Mouse (Mus musculus) gastrocnemius, postnatal 14 days (tissue): ENCODE results near the gene Mapre1. TPM values are rescaled to one million over a fixed set of nuclear protein-coding genes. Genes with fewer than 3 reads are reported as not detected.

Source experiments
- DNase-seq: peaks from one replicate; pipeline ENCODE4 v3.0.0; 2021; ENCODE audit warnings: mixed read lengths
- intact Hi-C: fragments of 180-260 bp; cut with DNase I; formaldehyde crosslinking; loops from one replicate; pipeline ENCODE4 v1.15.1; 2025; ENCODE audit warnings: low total_unique reads
- total RNA-seq, 2 experiments: library from RNA; stranded (reverse); gene quantifications; 2 replicates each; pipeline ENCODE4 v1.2.3; 2021

Mapre1 gene
- total RNA-seq, 2 experiments from 2014 or later, result 53.2 to 63.9 TPM

DNA sequence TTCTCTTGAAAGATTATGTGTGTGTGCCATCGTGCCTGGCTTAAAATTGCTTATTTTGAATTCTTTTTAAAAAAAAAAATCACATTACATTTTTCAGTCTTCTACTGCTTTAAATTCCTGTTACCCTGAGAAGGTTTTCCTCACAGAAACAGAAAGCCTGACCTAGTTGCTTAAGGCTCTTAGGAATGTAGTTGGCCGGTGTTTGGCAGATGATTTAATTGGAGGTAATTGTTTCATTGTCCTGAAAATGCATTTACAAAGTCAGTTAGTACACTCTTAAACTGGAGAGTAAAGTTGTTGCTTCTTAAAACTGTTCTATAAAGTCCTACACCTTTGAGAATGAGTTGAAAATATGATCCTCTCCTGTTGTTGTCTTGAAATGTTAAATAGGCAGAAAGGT, 27.8 kb downstream of the Mapre1 start:
- intact Hi-C loops, result no loop called here
- no peak for DNase-seq

DNA sequence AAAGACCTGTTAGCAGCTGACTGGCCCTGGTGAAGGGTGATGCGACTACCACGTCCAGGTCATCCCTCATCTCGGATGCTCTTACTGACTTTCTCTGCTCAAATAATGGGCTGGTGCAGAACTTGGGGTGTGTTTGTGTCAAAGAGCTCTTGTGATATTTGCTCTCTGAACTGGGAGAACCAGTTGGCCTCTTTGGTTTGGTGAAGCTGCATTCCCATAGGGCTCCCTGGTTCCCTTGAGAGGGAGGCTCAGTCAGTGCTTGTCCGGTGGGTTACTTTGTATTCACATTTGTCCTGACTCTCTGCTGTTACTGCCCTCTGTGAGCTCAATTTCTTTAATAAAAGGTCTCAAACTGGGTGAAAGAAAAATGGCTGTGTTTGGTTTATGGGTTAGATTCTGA, 31.9 kb downstream of the Mapre1 start:
- no peak for DNase-seq
- intact Hi-C loops, result no loop called here

DNA sequence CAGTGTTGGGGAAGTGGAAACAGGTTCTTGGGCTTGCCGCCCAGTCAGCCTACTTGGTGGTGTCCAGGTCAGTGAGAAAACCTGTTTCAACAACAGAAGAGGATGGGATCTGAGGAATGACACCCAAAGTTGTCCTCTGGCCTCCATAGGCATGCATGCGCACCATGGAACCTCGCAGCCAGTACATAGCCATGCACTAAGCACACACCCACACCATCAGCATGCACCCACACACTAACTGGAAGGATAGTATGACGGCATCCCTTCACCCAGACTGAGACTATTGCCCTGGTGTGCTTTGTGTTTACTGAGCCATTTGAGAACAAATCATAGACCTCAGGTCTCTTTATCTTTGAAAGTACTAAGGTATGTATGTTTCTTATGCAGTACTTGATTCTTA, 34.4 kb downstream of the Mapre1 start:
- intact Hi-C loops, result no loop called here

DNA sequence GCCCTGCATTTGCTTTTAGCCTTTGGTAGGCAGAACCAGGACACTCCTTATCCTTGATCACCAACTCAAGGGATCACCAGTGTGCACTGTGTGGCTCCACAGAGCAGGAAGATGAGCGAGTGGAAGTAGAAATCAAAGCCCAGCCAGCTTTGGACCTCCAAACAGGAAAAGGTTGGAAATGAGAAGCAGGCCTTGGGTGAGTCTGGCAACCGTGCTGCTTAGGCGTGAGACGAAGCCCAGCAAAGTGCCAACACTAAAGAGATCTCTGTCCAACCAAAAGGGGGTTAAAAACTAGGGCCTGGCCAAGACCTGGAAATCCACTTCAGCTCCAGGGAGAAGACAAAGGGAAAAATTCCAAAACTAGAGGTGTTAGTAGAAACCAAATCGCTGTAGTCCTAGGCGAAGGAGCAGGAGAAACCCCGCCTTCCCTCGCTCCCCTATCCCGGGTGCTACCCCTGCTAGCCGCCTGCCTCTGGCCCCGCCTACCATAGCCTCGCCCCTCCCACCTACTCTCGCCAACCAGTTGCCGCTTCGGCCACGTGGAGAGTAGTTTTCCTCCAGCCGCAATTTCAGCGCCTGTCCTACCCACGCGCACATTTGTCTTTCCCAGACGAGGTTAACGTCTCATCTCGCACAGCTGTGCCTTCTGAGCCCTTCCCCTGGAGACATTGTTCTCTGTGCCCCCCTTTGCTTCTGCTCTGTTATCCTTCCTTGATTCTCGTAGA, 37.7 kb downstream of the Mapre1 start:
- intact Hi-C loops, result no loop called here
- DNase-seq, result peak; percentile 88

More for the DNA sequence above, 34.4 kb downstream of the Mapre1 start:
- DNase-seq, result no peak

DNA sequence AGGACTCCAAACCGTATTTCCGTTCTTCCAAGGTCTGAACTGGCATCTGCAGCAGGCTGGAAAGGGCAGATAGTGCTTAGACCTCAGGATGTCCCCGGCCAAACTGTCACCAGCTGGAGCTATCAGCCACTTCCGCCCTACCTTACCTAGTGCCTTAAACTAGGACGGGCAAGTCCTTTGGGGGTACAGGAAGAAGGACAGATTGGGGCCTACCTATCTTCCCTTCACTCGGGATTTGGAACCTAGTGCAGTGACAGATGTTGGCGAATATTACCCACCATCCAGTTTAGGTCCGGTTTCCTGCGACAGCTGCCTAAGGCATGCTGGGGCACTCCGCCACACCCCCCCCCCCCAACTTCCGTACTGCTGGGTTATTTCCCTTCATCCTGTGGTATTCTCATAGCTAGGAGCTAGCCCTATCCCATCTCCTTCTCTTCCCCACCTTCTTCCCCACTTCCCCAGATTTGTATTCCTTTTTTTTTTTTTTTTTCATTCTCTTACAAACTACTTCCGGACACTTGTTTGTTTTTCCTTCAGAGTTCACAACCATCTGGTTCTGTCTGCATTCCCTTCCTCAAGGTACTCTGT, 38.4 kb downstream of the Mapre1 start, which contains the start of gene Efcab8:
Efcab8 (plus strand) TSS at position 538 of the 588 bp plus-strand sequence.
- intact Hi-C loops, result no loop called here

DNA sequence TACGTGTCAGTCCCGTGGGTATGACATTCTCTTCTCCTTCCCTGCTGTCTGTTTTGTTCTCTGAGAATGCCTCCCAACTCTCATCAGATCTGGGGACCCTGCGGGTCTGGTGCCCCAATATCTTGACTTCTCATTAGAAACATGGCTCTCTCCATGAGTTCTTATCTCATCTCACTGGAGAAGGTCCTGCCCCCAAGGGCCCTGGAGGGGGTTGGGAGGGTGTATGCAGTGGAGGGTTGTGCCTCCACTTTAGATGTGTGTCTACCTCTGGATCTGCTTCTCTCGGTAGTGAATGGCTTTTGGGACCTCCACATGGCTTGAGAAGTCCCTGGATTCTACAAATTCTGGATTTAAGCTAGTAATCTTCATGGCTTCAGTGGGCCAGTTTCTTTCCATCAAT, 40.1 kb downstream of the Mapre1 start:
- no peak for DNase-seq
- intact Hi-C loops, result no loop called here

More for the DNA sequence above, 38.4 kb downstream of the Mapre1 start, which contains the start of gene Efcab8:
- DNase-seq, result no peak

DNA sequence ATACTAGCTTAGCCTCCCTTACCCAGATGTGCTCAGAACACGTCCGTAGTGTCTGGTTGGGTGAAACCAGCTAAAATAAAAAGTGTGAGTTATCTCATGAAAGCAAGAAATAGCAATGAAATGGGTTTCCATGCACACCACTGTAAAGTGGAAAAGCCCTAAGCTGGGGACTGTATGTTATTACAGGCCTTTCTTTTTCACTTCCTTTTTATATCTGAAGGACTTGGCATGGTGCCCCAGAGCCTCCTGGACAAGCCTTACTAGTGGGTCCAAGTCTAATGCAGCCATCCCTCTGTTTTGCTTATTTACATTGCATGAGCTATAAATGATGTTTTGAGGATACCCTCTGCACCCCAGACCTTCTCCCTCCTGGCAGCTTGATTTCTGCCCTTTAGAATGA, 43.6 kb downstream of the Mapre1 start:
- peak; percentile 24 for DNase-seq
- intact Hi-C loops, result no loop called here

DNA sequence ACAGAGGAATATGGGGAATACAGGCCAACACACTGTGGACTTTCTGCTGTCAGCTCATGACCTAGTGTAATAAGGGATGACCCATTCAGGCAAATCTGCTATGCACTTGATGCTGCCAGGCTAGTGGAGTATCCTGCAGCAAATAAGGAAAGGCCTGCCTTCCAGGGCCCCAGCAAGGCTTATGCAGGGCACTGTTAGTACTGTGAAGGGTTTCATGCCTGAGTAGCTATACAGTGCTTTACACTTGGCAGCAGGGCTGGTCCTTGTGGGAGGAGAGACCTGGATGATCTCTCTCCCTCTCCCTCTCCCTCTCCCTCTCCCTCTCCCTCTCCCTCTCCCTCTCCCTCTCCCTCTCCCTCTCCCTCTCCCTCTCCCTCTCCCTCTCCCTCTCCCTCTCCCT, 52.3 kb downstream of the Mapre1 start:
- no peak for DNase-seq
- intact Hi-C loops, result no loop called here

DNA sequence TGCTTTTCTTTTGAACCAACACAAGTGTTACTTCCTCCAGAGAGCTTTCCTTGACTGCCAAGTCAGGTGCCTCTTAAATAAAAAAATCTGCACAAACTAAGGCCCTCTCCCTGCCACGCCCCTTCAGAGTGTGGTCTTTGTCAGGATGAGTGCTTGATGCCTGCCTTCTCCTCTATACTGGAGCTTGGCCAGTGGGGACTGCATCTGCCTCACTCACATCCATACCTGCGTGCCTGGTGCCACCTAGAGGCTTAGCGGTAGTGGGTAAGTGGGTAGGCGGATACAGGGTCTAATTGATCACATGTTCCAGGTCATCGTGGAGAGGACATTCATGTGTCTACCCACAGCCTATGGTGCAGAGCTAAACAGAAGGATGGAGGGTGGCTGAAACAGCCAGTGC, 54.0 kb downstream of the Mapre1 start:
- intact Hi-C loops, result no loop called here

DNA sequence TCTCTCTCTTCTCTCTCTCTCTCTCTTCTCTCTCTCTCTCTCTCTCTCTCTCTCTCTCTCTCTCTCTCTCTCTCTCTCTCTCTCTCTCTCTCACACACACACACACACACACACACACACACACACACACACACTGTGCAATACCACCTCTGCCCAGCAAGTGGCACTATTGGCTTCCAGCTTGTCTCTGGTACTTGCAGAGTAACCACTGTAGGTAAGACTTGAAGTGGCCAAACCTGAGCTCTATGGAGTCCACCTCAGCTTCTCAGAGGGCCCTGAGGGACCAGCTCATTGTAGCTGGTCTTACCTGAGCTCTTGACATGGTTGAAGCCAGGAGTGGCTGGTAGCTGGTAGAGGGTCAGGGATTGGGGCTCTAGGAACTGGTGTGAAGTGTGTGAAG, 66.4 kb downstream of the Mapre1 start:
- intact Hi-C loops, result loop anchor here (5.0 kb wide), 1 partner anchor 125 kb away; no protein-coding TSS in a partner anchor
- DNase-seq, result peak; percentile 38

More for the DNA sequence above, 54.0 kb downstream of the Mapre1 start:
- DNase-seq, result no peak

DNA sequence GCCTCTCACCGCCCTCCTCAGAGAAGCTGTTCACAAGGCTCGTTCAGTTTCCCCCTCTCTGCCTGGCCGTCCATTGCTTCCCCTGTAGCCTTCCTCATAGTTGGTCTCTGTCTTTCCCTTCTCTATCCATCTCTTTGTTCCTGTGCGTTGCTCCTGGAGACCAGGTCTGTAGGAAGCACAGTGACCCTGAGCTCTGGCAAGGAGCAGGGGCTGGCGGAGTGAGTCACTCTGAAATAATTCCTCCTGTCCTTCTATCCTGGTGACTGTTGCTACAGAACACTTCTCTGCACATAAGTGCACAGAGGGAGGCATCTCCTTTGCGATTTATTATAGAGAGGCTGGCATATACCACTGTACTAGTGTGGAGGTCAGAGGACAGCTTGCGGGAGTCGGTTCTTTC, 67.1 kb downstream of the Mapre1 start:
- no peak for DNase-seq
- intact Hi-C loops, result loop anchor here (5.0 kb wide), 1 partner anchor 124 kb away; no protein-coding TSS in a partner anchor

DNA sequence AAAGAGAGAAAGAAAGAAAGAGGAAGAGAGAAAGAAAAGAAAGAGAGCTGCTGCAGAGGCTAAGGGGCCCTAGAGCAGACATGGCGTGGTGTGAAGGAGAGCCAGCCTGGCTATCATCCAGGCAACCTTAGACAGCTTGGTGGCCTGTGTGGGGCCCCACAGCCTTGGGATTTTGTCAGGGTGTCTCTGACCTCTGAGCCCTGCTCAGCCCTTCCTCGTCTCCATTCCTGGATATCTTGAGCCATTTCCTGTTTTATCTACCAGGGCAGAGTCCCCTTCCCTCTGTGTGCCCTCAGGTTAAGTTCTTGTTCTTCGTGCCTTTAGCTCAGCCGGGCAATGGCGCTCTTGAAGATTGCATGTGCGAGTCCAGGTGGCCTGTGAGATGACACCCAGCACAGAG, 67.8 kb downstream of the Mapre1 start:
- no peak for DNase-seq
- intact Hi-C loops, result loop anchor here (5.0 kb wide), 1 partner anchor 123 kb away; no protein-coding TSS in a partner anchor

DNA sequence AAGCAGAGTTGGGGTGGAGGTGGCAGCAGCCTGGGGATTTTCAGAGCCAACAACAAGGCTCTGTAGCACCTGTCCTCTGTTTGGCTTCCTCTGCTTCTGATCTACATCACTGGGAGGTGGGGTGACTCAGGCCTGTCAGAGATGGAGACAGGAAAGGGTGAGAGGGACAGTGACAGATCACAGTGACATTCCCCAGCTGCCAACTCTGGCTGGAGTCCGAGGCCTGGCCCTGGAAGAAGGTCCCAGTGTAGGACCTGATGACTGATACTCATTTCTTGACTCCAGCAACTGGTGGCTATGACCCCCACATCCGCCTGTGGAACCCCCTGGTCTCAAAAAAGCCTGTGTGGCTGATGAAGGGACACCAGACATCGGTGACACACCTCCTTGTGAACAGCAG, 68.8 kb downstream of the Mapre1 start:
- DNase-seq, result no peak
- intact Hi-C loops, result loop anchor here (5.0 kb wide), 1 partner anchor 122 kb away; no protein-coding TSS in a partner anchor

DNA sequence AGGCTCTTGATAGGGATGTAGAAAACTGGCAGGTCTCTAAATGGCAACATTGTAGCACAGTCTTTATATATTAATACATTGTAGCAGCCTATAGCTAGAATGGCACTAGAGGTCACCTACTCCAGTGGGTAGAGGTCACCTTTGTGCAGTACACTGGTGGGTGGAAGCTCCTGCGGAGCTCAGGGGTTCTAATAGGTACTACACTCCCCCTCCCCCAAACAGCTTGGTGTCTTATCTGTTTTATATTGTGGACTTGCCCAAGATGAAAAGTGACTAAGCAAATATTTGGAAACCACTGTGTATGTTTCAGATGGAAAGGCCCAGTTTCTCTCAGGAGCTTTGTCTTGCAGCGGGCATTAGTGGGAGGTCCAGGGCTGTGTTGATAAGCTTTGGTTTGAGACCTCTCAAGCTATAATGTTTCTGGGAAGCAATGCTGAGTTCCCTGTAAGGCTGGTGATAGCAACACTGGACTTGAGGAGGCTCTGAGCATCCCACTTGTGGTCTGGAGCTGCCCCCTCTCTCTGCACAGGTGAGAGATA, 81.0 kb downstream of the Mapre1 start:
- DNase-seq, result no peak
- intact Hi-C loops, result no loop called here

Other genes starting within 250 kb of the Mapre1 start
- not detected for gene 4930404H24Rik, start 248.5 kb upstream of the Mapre1 start, total RNA-seq
- 1 to 10 TPM; 3.0 to 3.3 TPM for gene Nol4l, start 211.3 kb upstream of the Mapre1 start, total RNA-seq
- 10 to 100 TPM; 10.5 to 13.7 TPM for gene Commd7, start 108.5 kb upstream of the Mapre1 start, total RNA-seq
- 1 to 10 TPM; 1.2 TPM for gene Dnmt3b, start 91.8 kb upstream of the Mapre1 start, total RNA-seq
- not detected for gene Dnmt3c, start 44.6 kb upstream of the Mapre1 start, total RNA-seq
- gene Efcab8, start 38.7 kb downstream of the Mapre1 start, total RNA-seq, result under 1 TPM; 0.06 to 0.20 TPM
- gene Sun5, start 129.8 kb downstream of the Mapre1 start, total RNA-seq, result not detected
- gene Bpifb2, start 133.8 kb downstream of the Mapre1 start, total RNA-seq, result not detected
- gene Bpifb6, start 159.1 kb downstream of the Mapre1 start, total RNA-seq, result not detected
- not detected for gene Bpifb3, start 177.0 kb downstream of the Mapre1 start, total RNA-seq
- not detected for gene Bpifb4, start 196.9 kb downstream of the Mapre1 start, total RNA-seq
- gene Bpifa6, start 233.7 kb downstream of the Mapre1 start, total RNA-seq, result not detected